Mouse (Mus musculus) natural killer cell, adult 2 months (primary cell): ENCODE measurements around the gene Asl.

Experiments used
- DNase-seq, 2 experiments: peaks; one replicate each; pipeline ENCODE4 v3.0.0; 2022; ENCODE audit warnings: low spot score in 2 of 2

The Asl gene

GRCm38 (mm10) chr5:130029142-130029897 is at the start of gene Asl, which contains the start of gene Crcp:
Gene Asl, minus strand, starts transcription at chr5:130029247.
Gene Crcp, plus strand, starts transcription at chr5:130029290.
- DNase-seq: peak; percentile 66 to 77

DNA sequence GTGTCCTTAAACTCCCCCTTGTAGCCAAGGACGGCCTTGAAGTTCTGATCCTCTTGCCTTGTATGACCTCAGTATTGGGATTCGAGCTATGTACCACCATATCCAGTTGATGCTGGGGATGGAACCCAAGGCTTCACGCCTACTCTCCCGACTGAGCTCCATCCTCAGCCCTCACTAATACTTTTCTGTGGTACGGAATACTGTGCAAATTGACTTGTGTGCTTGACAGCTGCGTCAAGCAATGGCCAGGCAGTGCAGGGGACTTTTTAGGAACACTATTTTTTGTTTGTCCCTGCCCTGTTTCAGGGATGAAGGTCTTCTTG is 49.7 kb upstream of the Asl start:
- no peak for DNase-seq

DNA sequence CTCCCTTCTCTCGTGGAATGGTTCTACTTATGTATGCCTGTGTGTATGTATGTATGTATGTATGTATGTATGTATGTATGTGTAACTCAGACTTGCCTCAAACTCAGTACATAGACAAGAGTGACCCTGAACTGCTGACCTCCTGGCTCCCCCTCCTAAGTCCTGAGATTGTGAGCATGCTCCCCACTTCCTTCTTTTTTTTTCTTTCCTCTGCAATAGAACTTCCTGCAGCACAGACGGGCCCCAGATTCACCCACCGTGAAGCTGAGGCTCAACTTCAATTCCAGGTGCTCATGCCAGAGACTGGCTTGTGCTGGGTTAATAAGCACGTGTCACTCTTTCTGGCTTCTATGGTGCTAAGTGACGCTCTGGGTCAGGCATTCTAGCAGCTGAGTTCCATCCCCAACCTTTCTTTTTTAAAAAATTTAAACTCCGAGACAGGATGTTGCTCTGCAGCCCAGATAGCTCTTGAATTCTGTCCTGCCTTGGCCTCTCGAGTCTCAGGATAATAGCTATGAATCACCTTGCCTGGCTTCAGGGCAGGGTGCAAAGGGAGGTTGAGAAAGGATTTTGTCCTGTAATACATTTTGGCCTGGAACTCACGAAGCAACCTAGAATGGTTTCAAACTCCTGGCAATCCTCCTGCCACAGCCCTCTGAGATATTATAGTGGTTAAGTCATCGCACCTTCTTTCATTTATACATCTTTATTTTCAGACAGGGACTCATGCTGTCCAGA is 49.2 kb upstream of the Asl start:
- no peak for DNase-seq

DNA sequence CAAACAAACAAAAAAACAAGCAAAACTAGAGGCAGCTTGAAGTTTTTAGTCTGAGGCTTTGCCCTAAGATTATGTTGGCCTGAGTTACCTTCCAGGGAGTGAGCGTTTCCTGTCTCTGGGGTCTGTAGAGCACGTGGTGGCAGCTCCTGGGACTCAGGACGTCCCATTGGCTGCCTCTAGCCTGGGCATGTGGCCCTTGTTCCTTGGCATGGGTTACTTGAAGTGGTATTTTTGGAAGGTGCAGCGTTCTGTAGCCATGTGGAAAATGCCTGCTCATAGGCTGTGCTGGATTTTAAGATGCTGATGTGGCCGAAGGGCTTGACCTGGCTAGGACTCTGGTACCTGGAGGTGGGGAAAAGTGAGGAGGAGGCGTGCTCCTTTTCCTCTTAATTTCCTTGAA is 47.3 kb upstream of the Asl start:
- no peak for DNase-seq

- no peak for DNase-seq
Observed at GRCm38 (mm10) chr5:130074491-130074890, 45.4 kb upstream of the Asl start.

DNA sequence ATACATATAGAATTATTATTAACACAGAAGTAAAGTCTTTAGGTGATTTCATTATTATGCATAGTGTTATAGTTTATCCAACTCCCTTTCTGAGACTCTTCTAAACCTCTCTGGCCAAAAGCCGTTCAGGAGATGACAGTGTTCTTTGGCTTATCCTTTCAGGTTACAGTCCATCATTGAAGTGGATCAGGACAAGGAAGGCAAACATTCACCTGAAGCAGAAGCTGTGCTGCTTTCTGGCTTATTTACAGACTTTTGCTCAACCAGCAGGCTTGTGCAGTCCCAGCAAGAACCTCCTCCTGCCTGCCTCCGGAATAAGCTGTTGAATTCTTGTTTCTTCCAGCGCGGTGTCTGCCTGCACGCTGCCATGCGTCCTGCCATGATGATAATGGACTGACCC is 44.0 kb upstream of the Asl start, which contains the start of gene Tpst1:
Tpst1 (plus strand) TSS at position 301 of the 400 bp plus-strand sequence.
- no peak for DNase-seq

- no peak for DNase-seq
Observed at GRCm38 (mm10) chr5:130067841-130068264, 38.8 kb upstream of the Asl start.

DNA sequence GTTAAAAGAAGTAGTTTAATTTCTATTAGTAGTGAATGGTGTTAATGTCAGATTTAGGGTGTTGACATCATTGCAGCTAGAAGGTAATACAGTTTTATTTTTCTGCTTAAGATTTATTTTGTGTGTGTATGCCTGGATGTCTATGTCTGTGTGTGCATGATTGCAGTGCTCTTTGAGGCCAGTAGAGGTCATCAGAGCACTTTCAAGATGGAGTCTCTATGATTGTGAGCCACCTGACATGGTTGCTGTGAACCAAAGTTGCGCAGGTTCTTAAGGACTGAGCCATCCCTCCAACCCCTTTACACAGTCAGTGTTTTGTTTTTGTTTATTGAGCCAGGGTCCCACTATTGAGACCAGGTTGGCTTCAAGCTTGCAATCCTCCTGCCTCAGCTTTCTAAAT is 36.5 kb upstream of the Asl start:
- DNase-seq: no peak

DNA sequence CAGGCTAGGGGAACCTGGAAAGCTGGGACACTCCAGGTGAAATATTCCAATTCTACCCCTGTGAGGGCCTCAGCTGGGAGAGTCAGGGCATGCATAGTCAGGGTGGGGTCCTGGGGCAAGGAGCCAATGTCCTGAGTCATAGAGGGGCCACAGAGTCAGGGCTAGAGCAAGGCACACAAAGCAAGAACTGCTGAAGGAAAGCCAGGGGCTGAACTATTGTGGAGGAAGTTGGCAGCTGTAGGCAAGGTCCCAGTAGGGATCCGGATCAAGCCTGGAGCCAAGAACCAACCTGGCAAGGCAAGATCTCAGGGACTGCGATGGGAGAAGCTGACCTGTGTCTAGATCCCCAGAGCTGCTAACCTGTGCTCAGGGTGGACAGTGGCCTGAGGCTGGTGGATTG is 34.7 kb upstream of the Asl start:
- DNase-seq: no peak

DNA sequence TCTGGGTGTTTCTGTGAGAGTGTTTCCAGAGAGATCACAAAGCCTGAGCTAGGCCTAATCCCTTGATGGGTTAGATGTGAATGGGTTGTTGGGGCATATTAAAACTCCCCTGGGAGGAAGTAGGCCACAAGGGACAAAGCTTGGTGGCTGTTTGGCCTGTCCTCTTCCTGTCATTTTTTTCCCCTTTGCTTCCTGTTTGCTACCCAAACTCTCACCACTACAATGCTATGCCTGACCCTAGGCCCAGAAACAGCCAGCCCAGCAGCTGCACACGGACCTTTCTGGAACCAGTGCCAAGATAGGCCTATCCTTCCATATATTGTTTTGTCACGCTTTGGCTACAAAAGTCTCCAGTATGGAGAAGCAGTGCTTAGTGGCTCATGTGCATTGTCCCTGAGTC is 33.0 kb upstream of the Asl start:
- DNase-seq: peak in 1 of 2 experiments; percentile 15

GRCm38 (mm10) chr5:130060329-130060665 is 31.2 kb upstream of the Asl start:
- no peak for DNase-seq

DNA sequence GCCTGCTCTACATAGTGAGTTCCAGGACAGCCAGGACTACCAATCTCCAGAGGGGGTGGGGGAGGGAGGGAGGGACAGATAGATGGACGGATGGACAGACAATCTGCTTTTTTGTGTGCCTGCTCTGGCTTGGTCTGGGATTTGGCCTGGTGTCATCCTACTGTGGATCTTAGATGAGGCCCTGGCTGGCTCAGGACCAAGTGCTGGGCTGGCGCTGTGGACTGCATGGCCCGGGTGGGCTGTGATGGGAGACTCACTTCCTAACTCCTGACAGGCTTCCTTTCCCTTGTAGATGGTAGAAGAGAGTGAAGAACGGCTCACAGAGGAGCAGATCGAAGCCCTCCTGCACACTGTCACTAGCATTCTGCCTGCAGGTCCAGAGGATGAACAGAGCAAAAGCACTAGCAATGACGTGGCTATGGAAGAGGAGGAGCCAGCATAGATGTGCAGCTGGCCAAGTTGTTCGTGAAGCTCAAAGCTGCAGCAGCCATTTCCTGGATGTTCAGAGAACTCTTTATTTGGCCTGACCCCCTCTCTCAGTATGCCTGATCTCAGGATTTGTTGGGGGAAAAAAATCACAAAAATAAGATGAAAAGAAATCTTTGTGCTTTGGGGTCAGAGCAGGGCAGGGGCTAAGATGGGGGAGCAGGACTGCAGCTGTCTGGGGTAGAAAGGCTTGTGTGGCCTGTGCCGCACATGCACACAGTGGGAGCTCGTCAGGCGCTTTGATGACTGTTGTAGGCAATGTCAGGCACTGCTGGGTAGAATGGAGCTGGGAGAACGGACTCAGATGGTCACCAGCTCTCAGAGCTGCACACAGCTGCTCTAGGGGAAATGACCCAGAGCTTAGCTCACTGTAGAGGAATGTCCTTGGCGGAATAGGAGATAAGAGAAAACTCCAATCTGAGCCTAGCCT is 30.6 kb upstream of the Asl start:
- no peak for DNase-seq

GRCm38 (mm10) chr5:130056303-130056702 is 27.3 kb upstream of the Asl start:
- no peak for DNase-seq

DNA sequence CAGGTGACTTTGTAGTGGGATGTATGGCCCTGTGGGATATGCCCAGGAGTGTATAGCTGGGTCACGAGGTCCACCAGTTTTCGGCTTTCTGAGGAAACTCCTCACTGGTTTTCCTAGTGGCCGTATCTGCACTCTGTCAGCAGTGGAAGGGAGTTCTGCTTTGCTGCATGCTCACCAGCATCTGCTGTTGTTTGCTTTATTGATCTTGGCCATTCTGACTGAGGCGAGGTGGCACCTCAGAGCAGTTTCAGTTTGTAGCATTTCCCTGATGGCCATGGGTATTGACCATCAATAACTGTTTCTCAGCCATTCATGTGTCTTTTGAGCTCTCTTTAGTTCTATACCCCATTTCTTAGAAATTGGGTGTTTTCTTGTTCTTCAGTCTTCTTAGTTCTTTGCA is 26.6 kb upstream of the Asl start:
- DNase-seq: no peak

- DNase-seq: no peak
Observed at GRCm38 (mm10) chr5:130052955-130053354, 23.9 kb upstream of the Asl start.

GRCm38 (mm10) chr5:130052510-130052909 is 23.5 kb upstream of the Asl start:
- no peak for DNase-seq

- no peak for DNase-seq
Observed at GRCm38 (mm10) chr5:130051073-130051860, 22.2 kb upstream of the Asl start.

GRCm38 (mm10) chr5:130050416-130050815 is 21.4 kb upstream of the Asl start:
- no peak for DNase-seq

DNA sequence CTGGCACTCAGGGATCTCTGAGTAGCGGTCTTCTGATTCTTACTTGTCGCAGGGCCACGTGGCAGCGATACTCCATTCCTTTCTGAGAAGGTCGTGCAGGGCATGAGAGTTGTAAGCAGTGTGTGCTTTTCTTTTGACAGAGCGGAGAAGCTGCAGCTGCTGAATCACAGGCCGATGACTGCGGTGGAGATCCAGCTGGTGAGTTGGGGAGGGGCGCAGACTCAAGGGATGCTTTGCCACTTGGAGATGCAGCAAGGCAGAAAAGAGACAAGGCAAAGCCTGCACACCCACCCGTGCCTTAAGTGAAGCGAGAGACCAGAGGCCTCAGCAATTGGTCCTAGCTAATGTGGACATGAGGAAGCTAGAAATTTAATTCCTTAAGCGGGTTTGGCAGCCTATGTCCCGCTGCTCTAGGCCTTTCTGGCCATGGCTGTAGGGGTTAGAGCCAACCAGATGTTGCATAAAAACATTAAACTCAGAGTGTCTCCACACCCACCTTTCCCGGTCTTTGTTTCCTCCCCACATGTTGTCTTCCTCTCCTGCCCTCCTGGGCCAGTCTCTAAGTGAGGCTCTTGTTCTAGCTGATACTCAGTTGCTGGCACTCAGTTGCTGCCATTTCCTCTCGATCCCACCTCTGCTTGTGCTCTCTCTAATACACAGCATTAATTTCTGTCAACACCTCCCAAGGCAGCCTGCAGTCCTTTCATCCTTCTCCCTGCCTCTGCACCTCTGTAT is 19.9 kb upstream of the Asl start:
- DNase-seq: no peak

DNA sequence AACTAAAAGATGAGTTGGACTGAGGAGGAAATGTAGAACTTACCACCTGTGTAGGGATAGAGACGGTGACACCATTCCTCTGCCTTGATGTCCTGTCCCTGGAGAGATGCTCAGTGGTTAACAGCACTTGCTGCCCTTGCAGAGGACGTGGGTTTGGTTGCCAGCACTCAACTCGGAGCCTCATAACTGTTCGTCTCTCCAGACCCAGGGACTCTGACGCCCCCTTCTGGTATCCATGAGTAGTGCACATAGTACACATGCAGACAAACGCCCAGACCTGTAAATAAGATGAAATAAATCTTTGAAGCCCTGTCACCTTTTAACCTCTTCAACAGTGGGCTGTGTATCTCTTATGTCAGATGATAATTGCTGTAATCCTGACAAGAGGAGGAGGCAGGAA is 18.0 kb upstream of the Asl start:
- DNase-seq: no peak

DNA sequence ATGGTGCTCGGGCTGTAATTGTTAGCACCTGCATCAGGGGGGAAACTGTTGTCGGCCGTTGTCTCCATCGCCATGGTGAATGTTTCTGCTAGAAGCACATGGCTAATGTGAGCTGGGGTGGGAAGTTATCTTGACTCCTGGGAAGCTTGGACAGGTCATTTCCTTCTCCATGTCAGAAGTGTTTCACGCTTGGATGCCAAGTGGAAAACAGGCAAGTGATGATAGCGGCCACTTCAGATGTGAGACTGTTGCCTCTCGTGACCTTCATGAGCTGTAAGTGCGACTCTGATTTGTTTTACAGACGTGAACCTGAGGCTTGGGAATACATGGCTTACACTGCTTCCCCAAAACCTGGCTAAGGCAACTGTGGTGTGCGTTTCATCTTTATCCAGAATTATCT is 17.5 kb upstream of the Asl start:
- DNase-seq: no peak
